Mouse (Mus musculus) liver, embryonic 14.5 days (tissue): ENCODE results near the gene Zfhx2. TPM values are rescaled to one million over a fixed set of nuclear protein-coding genes. Genes with fewer than 3 reads are reported as not detected.
"Not testable (repeated sequence)": the region's sequence is repeated elsewhere in the genome, so short reads cannot be mapped to it uniquely, and the experiment has no call there.

Source experiments
- ATAC-seq: fragments of 200-750 bp; cut with Nextera tagmentation; 2 replicates; pipeline ENCODE4 v1.8.0; 2017; ENCODE audit warnings: moderate number of reproducible peaks, mild to moderate bottlenecking, moderate library complexity; ENCODE audit not compliant: insufficient read depth
- DNase-seq, 3 experiments: peaks; one replicate each; pipeline ENCODE4 v3.0.0-alpha.2; 2012 to 2013; ENCODE audit warnings: low read depth in 3 of 3, low spot score in 3 of 3
- H3K27ac ChIP-seq: fragments of 300-500 bp; sonication (generic); 2 replicates; pipeline ENCODE4 v1.5.1; 2014; ENCODE audit warnings: moderate library complexity, mild to moderate bottlenecking, control low read depth, inconsistent platforms
- H3K27me3 ChIP-seq: fragments of 300-500 bp; sonication (generic); 2 replicates; pipeline ENCODE4 v1.6.1; 2014; ENCODE audit warnings: mild to moderate bottlenecking, low read length, moderate library complexity; ENCODE audit not compliant: control insufficient read depth, insufficient read depth
- H3K36me3 ChIP-seq: fragments of 300-500 bp; sonication (generic); replicated peaks from 2 replicates; pipeline ENCODE4 v1.6.1; 2014; ENCODE audit warnings: low read depth; ENCODE audit not compliant: control insufficient read depth, insufficient read depth
- H3K4me1 ChIP-seq, 2 experiments: fragments of 200-500 bp in 1 of 2; fragments of 300-500 bp in 1 of 2; sonication (generic) in 1 of 2; replicated peaks; 2 replicates each; pipeline ENCODE4 v1.6.1; 2012 to 2014; ENCODE audit warnings: antibody characterized with exemption in 1 of 2, inconsistent platforms in 1 of 2, low read length in 1 of 2; ENCODE audit not compliant: control insufficient read depth in 2 of 2, insufficient read depth in 2 of 2
- H3K4me2 ChIP-seq: fragments of 300-500 bp; sonication (generic); 2 replicates; pipeline ENCODE4 v1.6.1; 2014; ENCODE audit warnings: low read depth, mild to moderate bottlenecking, control low read depth, moderate library complexity
- H3K4me3 ChIP-seq, 2 experiments: fragments of 200-500 bp in 1 of 2; fragments of 300-500 bp in 1 of 2; sonication (generic) in 1 of 2; 2 replicates each; pipeline ENCODE4 v1.5.1; 2012 to 2014; ENCODE audit warnings: low read depth in 2 of 2, low read length in 2 of 2, mild to moderate bottlenecking in 2 of 2, control low read depth in 1 of 2, inconsistent platforms in 1 of 2, moderate library complexity in 1 of 2; ENCODE audit not compliant: insufficient read depth in 1 of 2
- H3K9ac ChIP-seq: fragments of 300-500 bp; sonication (generic); replicated peaks from 2 replicates; pipeline ENCODE4 v1.6.1; 2014; ENCODE audit warnings: mild to moderate bottlenecking, control low read depth, moderate library complexity
- H3K9me3 ChIP-seq: fragments of 300-500 bp; sonication (generic); 2 replicates; pipeline ENCODE4 v1.6.1; 2016; ENCODE audit warnings: low read length, mixed read lengths; ENCODE audit not compliant: control insufficient read depth
- CTCF ChIP-seq: IDR thresholded peaks from 2 replicates; pipeline ENCODE4 v1.5.1; 2016; ENCODE audit warnings: antibody characterized with exemption, low read depth, control low read depth
- EP300 ChIP-seq: IDR thresholded peaks from 2 replicates; pipeline ENCODE4 v1.6.1; 2016; ENCODE audit warnings: antibody characterized with exemption, low read depth
- WGBS: fragments of 180-500 bp; shearing (Covaris S2); extraction: QIAGEN DNeasy Blood & Tissue Kit; methylation state at CpG from one replicate; pipeline ENCODE4 v1.1.7; 2014; ENCODE audit not compliant: insufficient replicate concordance; 5-methylcytosine and 5-hydroxymethylcytosine counted together
- polyA plus RNA-seq, 2 experiments: library from polyadenylated mRNA; depleted of rRNA in 1 of 2; stranded (reverse) in 1 of 2; unstranded in 1 of 2; fragments of >200 nt; fragmentation: Nextera tagmentation in 1 of 2; extraction: Ambion mirVana in 1 of 2; gene quantifications; 2 replicates each; pipeline versions ENCODE4 v1.2.1 to v1.2.3; 2012 to 2014

The Zfhx2 gene
- polyA plus RNA-seq, 2 experiments = 0.29 to 0.61 TPM

DNA sequence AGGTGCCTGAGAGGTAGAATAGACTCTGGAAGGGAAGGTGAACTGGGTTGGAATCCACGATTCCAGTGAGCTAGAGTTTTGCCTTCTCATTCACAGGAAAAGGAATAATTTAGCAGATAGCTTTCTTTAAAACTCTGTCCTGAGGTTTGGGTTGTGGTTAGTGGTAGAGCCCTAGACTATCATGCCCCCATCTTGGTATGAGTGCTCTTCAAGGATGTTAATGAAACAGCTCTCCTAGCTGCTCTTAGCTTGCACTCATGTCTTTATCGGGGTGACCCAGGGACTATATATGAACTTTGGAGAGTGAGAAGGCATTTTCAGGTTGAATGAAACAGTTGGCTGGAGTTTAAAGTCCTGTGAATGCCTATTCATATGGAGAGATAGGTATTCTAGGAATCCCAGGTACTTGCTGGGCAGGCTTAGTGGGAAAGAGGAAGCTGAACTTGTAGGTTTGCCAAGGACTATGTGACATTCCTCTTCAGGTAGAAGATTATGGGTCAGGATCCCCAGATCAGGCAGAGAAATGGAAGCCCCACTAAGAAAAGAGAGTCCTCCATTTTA is 44.1 kb downstream of the Zfhx2 start:
- ATAC-seq (no peak), DNase-seq (no peak)
- Histone ChIP-seq H3K27ac (no peak overlapping the region), H3K4me3 (no peak overlapping the region), H3K36me3 (no peaks in the 10 kb centered on the region), H3K4me2 (no peak overlapping the region), H3K4me1 (no peaks in the 10 kb centered on the region), H3K9ac (no peak overlapping the region), H3K9me3 (no peaks in the 10 kb centered on the region), H3K27me3 (no peaks in the 10 kb centered on the region)
- TF ChIP-seq EP300 (no peak), CTCF (no peak)
- WGBS = 46% methylated on average over 2 of the region's 2 CpGs

DNA sequence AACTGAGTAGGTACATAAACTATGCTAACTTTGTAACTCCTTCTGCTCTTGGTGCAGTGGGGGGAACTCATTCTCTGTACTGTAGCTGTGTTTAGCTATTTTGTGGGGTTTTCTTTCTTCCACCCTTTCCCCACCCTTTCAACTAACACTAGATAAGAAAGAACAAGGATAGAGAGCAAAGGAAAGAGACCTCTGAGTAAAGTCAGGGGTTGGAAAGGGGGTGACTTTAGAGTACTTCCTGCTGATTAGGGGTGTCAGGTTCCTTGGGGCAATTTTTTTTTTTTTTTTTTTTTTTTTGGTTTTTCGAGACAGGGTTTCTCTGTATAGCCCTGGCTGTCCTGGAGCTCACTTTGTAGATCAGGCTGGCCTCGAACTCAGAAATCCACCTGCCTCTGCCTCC is 48.4 kb downstream of the Zfhx2 start:
- not testable (repeated sequence) for H3K4me1 ChIP-seq, H3K27me3 ChIP-seq, H3K9ac ChIP-seq, ATAC-seq, H3K27ac ChIP-seq, DNase-seq, H3K9me3 ChIP-seq, H3K36me3 ChIP-seq, H3K4me3 ChIP-seq, H3K4me2 ChIP-seq
- WGBS = 80% methylated on average over 1 of the region's 2 CpGs

DNA sequence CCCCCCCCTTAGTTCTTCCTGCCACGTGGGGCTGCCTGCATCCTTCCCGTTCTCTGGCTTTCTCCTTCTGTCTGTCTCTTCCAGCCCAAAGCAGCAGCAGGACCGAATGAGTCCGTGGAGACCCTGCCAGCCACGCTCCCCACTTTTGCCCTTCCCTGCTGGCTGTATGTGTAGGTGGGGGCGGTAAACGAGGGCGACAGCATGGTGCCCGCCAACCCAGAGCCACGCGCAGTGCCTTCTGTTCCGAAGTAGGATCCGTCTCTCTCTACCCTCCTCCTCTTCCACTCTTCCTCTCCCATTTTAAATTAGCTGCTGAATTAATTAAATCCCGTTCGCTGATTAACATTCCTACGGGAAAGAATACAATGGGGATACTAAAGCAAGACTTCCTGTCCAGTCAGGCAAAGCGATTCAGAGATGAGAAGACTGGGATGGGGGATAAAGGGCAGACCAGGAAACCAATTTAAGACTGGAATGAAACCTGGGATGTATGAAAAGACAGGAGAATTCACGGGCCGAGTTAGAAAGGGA is 59.4 kb downstream of the Zfhx2 start:
- TF ChIP-seq EP300 (no peak), CTCF (no peak)
- no peak for ATAC-seq
- WGBS = 52% methylated on average over 19 of the region's 19 CpGs

DNA sequence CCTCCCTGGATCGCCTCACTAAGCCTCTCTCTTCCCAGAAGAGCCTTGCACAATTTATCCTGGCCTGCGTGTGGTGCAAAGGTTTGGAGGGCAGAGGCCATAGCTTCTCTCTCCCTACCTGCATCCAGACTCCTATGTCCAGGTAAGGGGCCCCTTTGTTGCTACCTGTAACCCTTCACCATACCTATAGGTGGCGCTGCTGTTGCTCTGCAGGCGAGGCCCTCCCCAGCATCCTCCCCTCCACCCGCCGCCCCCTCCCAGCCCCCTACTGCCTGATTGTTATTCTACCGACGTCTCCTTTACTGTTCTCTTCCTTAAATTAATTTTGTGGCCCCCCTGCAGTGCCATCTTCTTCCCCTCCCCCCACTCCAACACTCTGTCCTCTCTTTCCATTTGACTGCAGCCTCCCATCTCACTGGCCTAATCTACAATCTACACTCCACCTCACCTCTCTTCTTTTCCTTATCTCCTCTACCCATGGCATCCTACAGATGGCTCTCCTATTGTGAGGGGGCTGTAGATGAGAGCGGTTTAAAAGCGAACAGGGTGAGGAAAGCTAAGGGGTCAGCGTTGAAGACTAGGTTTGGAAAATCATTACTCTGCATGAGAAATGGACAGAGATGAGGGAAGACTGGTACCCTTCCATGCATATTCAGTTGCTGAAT is 63.0 kb downstream of the Zfhx2 start:
- no peaks in the 10 kb centered on the region for H3K36me3 ChIP-seq
- H3K4me3 ChIP-seq = no peak overlapping the region
- no peaks in the 10 kb centered on the region for H3K9me3 ChIP-seq
- DNase-seq (no peak), ATAC-seq (no peak)
- H3K4me1 ChIP-seq = 0 out of 4 replicates have a peak, but pooled peaks cover 2 to 3% of the 10 kb centered on the region in 2 experiments
- WGBS = 9% methylated on average over 11 of the region's 11 CpGs
- H3K27me3 ChIP-seq = no peaks in the 10 kb centered on the region; the same call in 1 of the 2 replicates
- TF ChIP-seq CTCF (peak; percentile 73), EP300 (peak; percentile 38; the same call in 1 of the 2 replicates)
- no peak overlapping the region; the same call in 1 of the 2 replicates for H3K4me2 ChIP-seq
- H3K9ac ChIP-seq = no peak overlapping the region
- no peak overlapping the region for H3K27ac ChIP-seq

More for the DNA sequence above, 59.4 kb downstream of the Zfhx2 start:
- DNase-seq = no peak
- Histone ChIP-seq H3K9ac (no peak overlapping the region), H3K27ac (no peak overlapping the region), H3K4me3 (no peak overlapping the region), H3K27me3 (no peaks in the 10 kb centered on the region; the same call in 1 of the 2 replicates), H3K4me2 (no peak overlapping the region), H3K9me3 (no peaks in the 10 kb centered on the region), H3K4me1 (0 out of 4 replicates have a peak, but pooled peaks cover 2 to 3% of the 10 kb centered on the region in 2 experiments), H3K36me3 (no peaks in the 10 kb centered on the region)

DNA sequence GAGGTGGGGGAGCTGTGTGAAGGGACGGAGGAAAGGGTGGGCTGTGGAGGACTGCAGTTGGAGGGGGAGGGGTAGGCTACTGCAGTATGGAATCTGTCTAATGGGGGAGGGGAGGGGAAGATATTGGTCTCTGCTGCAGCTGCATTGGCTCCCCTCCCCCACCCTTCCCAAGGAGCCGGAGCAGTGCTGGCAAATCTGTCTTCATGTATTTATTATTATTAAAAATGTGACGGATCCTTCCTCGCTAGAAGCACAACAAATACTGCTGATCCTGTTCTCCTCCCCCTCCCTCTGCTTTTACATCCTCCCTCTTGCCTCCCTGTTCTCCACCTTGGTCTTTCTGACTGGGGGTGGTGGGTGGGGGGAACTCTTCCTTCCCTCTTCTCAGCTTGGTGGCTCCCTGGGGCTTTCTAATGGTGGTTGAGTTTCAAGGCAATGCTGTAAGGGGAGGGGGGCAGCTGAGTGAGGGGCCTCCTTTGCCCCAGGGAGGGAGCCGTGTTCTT is 63.7 kb downstream of the Zfhx2 start:
- H3K4me1 ChIP-seq = 0 out of 4 replicates have a peak, but pooled peaks cover 2 to 3% of the 10 kb centered on the region in 2 experiments
- H3K27ac ChIP-seq = no peak overlapping the region
- H3K9me3 ChIP-seq = no peaks in the 10 kb centered on the region
- 20% methylated on average over 5 of the region's 5 CpGs for WGBS
- TF ChIP-seq CTCF (no peak), EP300 (no peak)
- ATAC-seq (no peak), DNase-seq (no peak)
- H3K4me3 ChIP-seq = no peak overlapping the region
- no peak overlapping the region for H3K4me2 ChIP-seq
- peaks cover 4% of the 10 kb centered on the region for H3K36me3 ChIP-seq
- no peaks in the 10 kb centered on the region; the same call in 1 of the 2 replicates for H3K27me3 ChIP-seq
- H3K9ac ChIP-seq = no peak overlapping the region
